Mouse (Mus musculus) cerebellum, adult 2 months (tissue): Measurements from ENCODE around the gene Tex35. TPM values are rescaled to one million over a fixed set of nuclear protein-coding genes. Genes with fewer than 3 reads are reported as not detected.

Experiments
- DNase-seq, 2 experiments: peaks; one replicate each; pipeline ENCODE4 v3.0.0; 2021
- H3K27ac ChIP-seq: fragments of 200-500 bp; 2 replicates; pipeline ENCODE4 v1.5.1; 2012; ENCODE audit warnings: low read length, control low read depth, inconsistent platforms; ENCODE audit not compliant: insufficient read depth
- H3K27me3 ChIP-seq: fragments of 200-500 bp; 2 replicates; pipeline ENCODE4 v1.6.1; 2012; ENCODE audit warnings: inconsistent platforms, mild to moderate bottlenecking, low read length, moderate library complexity; ENCODE audit not compliant: control insufficient read depth, insufficient read depth
- H3K4me1 ChIP-seq: fragments of 200-500 bp; 2 replicates; pipeline ENCODE4 v1.6.1; 2011; ENCODE audit warnings: low read length; ENCODE audit not compliant: control insufficient read depth, insufficient read depth
- H3K4me3 ChIP-seq: fragments of 200-500 bp; replicated peaks from 2 replicates; pipeline ENCODE3; 2011; ENCODE audit warnings: mild to moderate bottlenecking, low read depth, low read length, control low read depth; ENCODE audit not compliant: insufficient read depth
- CTCF ChIP-seq: fragments of 200-500 bp; IDR thresholded peaks from 2 replicates; pipeline ENCODE4 v1.5.1; 2011; ENCODE audit warnings: low read depth, mild to moderate bottlenecking, control low read depth, low read length, moderate library complexity, borderline replicate concordance; ENCODE audit not compliant: insufficient read depth
- POLR2A ChIP-seq: fragments of 200-500 bp; IDR thresholded peaks from 2 replicates; pipeline ENCODE4 v1.6.1; 2011; ENCODE audit warnings: low read length, control low read depth, borderline replicate concordance; ENCODE audit not compliant: insufficient read depth
- WGBS: fragments of 180-500 bp; shearing (Covaris S2); methylation state at CpG from one replicate; pipeline ENCODE4 v1.1.7; 2018; 5-methylcytosine and 5-hydroxymethylcytosine counted together
- polyA plus RNA-seq: library from polyadenylated mRNA; depleted of rRNA; stranded (reverse); fragments of >200 nt; gene quantifications from 2 replicates; pipeline ENCODE4 v1.2.3, GENCODE M21; 2012; rRNA removed

Tex35 gene
- polyA plus RNA-seq, 1 experiment: not detected

DNA sequence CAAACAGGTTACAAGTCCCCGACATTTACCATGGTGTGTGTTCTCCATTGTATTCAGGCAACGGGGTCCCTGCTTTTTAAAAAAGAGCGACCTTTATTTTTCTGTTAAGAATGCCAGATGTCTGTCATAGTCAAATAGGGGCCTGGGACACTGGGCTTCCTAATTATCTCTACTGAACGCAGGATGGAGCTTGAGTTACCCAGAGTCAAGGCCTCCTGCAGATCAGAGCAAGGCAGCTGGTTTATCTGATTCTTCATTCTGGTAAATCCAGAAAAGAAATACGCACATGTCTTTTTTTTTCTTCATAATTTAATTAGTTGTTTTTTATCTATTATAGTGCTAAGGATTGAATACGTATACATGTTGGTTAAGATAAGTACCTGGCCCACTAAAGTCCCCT is 52.6 kb downstream of the Tex35 start:
- WGBS: 79% methylated on average over 6 of the region's 6 CpGs
- Histone ChIP-seq H3K4me3 (no peak overlapping the region), H3K4me1 (0 out of 2 replicates have a peak, but pooled peaks cover 3% of the 10 kb centered on the region), H3K27ac (no peak overlapping the region), H3K27me3 (no peaks in the 10 kb centered on the region)
- no peak for DNase-seq
- TF ChIP-seq POLR2A (no peak), CTCF (no peak)

GRCm38 (mm10) chr1:157055288-157055831 is 53.1 kb downstream of the Tex35 start:
- Histone ChIP-seq H3K27me3 (no peaks in the 10 kb centered on the region), H3K4me1 (no peaks in the 10 kb centered on the region), H3K27ac (no peak overlapping the region), H3K4me3 (no peak overlapping the region)
- 57% methylated on average over 11 of the region's 11 CpGs for WGBS
- no peak for DNase-seq
- TF ChIP-seq POLR2A: no peak
- no peak for TF ChIP-seq CTCF

GRCm38 (mm10) chr1:157054659-157055058 is 53.8 kb downstream of the Tex35 start:
- Histone ChIP-seq H3K27me3 (no peaks in the 10 kb centered on the region), H3K4me3 (no peak overlapping the region), H3K27ac (no peak overlapping the region), H3K4me1 (no peaks in the 10 kb centered on the region)
- no peak for DNase-seq
- WGBS: 35% methylated on average over 7 of the region's 7 CpGs
- TF ChIP-seq POLR2A (no peak), CTCF (no peak)

GRCm38 (mm10) chr1:157049886-157050285 is 58.6 kb downstream of the Tex35 start:
- H3K27me3 ChIP-seq: no peaks in the 10 kb centered on the region
- DNase-seq: no peak
- no peak overlapping the region for H3K4me3 ChIP-seq
- WGBS: 92% methylated on average over 2 of the region's 2 CpGs
- no peak overlapping the region for H3K27ac ChIP-seq
- no peak for TF ChIP-seq CTCF
- no peak for TF ChIP-seq POLR2A
- H3K4me1 ChIP-seq: no peaks in the 10 kb centered on the region

Other genes with a start within 250 kb of the Tex35 start
- 19.9 and 20.3 TPM in 2 replicates for gene Ralgps2, start 169.1 kb downstream of the Tex35 start, polyA plus RNA-seq